ENCODE assay signal across 31 mouse cellular contexts in genomic region chr16:50509529-50509895, GRCm38 (mm10).
DNase-seq lines count a peak whose midpoint lies in the region; ATAC-seq and TF ChIP-seq lines count a peak whose summit lies in the region.
"Had no signal": no experiment of that assay in that cellular context is flagged by ENCODE, and none has a peak within 500 bp of the region (broad histone marks: within the 10 kb centered on the region; RNA-seq: fewer than 3 reads in every experiment).

No protein-coding gene starts in this region.

- H3K4me2 ChIP-seq in intestine, postnatal 0 days (replicated peaks; ENCODE audit: low read depth) = no peak overlapping the region
- no peak overlapping the region for H3K4me2 ChIP-seq in hindbrain, embryonic 16.5 days (ENCODE audit: low read length)
- H3K4me2 ChIP-seq: embryonic facial prominence, embryonic 13.5 days; forebrain, embryonic 13.5 days; heart, embryonic 12.5 days; heart, embryonic 15.5 days; hindbrain, embryonic 13.5 days had no signal

- in situ Hi-C loops in ES-E14 (cut with MboI; ENCODE audit: low sequenced_read_pairs in 2 of 2, unreplicated experiment in 2 of 2) = no loop called here

- peaks cover 3% of the 10 kb centered on the region in 2 experiments; a peak in 1 of 4 replicates for H3K4me1 ChIP-seq in ES-E14 (ENCODE audit: control insufficient read depth in 2 of 2, insufficient read depth in 2 of 2, low read length in 2 of 2, poor library complexity in 1 of 2)
- no peaks in the 10 kb centered on the region for H3K4me1 ChIP-seq in intestine, postnatal 0 days (replicated peaks; ENCODE audit: control insufficient read depth, insufficient read depth, low read length)
- H3K4me1 ChIP-seq in hindbrain, embryonic 16.5 days (ENCODE audit: control insufficient read depth, insufficient read depth, low read depth, low read length) = no peaks in the 10 kb centered on the region
- H3K4me1 ChIP-seq: embryonic facial prominence, embryonic 10.5 days; embryonic facial prominence, embryonic 13.5 days; forebrain, embryonic 10.5 days; forebrain, embryonic 13.5 days; heart, embryonic 12.5 days; heart, embryonic 15.5 days; hindbrain, embryonic 13.5 days had no signal

- no peak for TF ChIP-seq CTCF in intestine, postnatal 0 days (IDR thresholded peaks at IDR 0.05; ENCODE audit: low read depth)

- no peak overlapping the region for H3K27ac ChIP-seq in ES-E14 (ENCODE audit: insufficient read depth, low read depth, low read length, poor library complexity, severe bottlenecking)
- H3K27ac ChIP-seq in intestine, postnatal 0 days (ENCODE audit: low read depth, low read length) = peak overlapping the region; percentile 60; the same call in 1 of the 2 replicates
- no peak overlapping the region for H3K27ac ChIP-seq in hindbrain, embryonic 16.5 days (ENCODE audit: low read depth, low read length)
- H3K27ac ChIP-seq: embryonic facial prominence, embryonic 10.5 days; embryonic facial prominence, embryonic 13.5 days; forebrain, embryonic 10.5 days; forebrain, embryonic 13.5 days; heart, embryonic 15.5 days; hindbrain, embryonic 10.5 days; hindbrain, embryonic 13.5 days; hindbrain, postnatal 0 days had no signal

- no peak overlapping the region for H3K4me3 ChIP-seq in ES-E14 (ENCODE audit: insufficient read depth in 1 of 2, low read depth in 1 of 2, low read length in 2 of 2, poor library complexity in 1 of 2, severe bottlenecking in 1 of 2)
- H3K4me3 ChIP-seq in intestine, postnatal 0 days (ENCODE audit: low read depth, low read length) = no peak overlapping the region
- no peak overlapping the region for H3K4me3 ChIP-seq in hindbrain, embryonic 16.5 days (ENCODE audit: low read length)
- H3K4me3 ChIP-seq: embryonic facial prominence, embryonic 10.5 days; embryonic facial prominence, embryonic 13.5 days; forebrain, embryonic 10.5 days; forebrain, embryonic 13.5 days; heart, embryonic 12.5 days; heart, embryonic 15.5 days; hindbrain, embryonic 10.5 days; hindbrain, embryonic 13.5 days had no signal

- no peaks in the 10 kb centered on the region for H3K36me3 ChIP-seq in ES-E14 (ENCODE audit: control insufficient read depth, insufficient read depth, low read length, poor library complexity, severe bottlenecking)
- H3K36me3 ChIP-seq in intestine, postnatal 0 days (ENCODE audit: control insufficient read depth, insufficient read depth) = no peaks in the 10 kb centered on the region
- no peaks in the 10 kb centered on the region for H3K36me3 ChIP-seq in hindbrain, embryonic 16.5 days (ENCODE audit: control insufficient read depth, insufficient read depth, low read length)
- H3K36me3 ChIP-seq: embryonic facial prominence, embryonic 10.5 days; embryonic facial prominence, embryonic 13.5 days; forebrain, embryonic 10.5 days; G1E; heart, embryonic 12.5 days; heart, embryonic 15.5 days; hindbrain, embryonic 10.5 days; hindbrain, embryonic 13.5 days had no signal

- no peaks in the 10 kb centered on the region for H3K27me3 ChIP-seq in intestine, postnatal 0 days (replicated peaks; ENCODE audit: control insufficient read depth, insufficient read depth, low read length)
- no peaks in the 10 kb centered on the region for H3K27me3 ChIP-seq in hindbrain, embryonic 16.5 days (replicated peaks; ENCODE audit: control insufficient read depth, insufficient read depth, low read length)
- H3K27me3 ChIP-seq: embryonic facial prominence, embryonic 13.5 days; forebrain, embryonic 13.5 days; heart, embryonic 12.5 days; heart, embryonic 15.5 days; hindbrain, embryonic 13.5 days had no signal

- WGBS in intestine, postnatal 0 days = 48% methylated on average over 4 of the region's 4 CpGs
- 55% methylated on average over 4 of the region's 4 CpGs for WGBS in hindbrain, embryonic 16.5 days

- H3K9ac ChIP-seq in ES-E14 (ENCODE audit: insufficient read depth, low read depth, low read length, poor library complexity, severe bottlenecking) = no peak overlapping the region
- H3K9ac ChIP-seq in intestine, postnatal 0 days (ENCODE audit: low read depth, low read length) = no peak overlapping the region
- no peak overlapping the region for H3K9ac ChIP-seq in hindbrain, embryonic 16.5 days (ENCODE audit: low read depth, low read length)
- H3K9ac ChIP-seq: embryonic facial prominence, embryonic 13.5 days; forebrain, embryonic 13.5 days; heart, embryonic 12.5 days; heart, embryonic 15.5 days; hindbrain, embryonic 13.5 days had no signal

- peak; percentile 31 for DNase-seq in ES-CJ7 (ENCODE audit: low read depth, low spot score)
- DNase-seq in ES-E14 (ENCODE audit: low read depth, low spot score) = no peak
- DNase-seq in ZHBTc4 (ENCODE audit: low read depth, low spot score) = peak; percentile 31
- DNase-seq in left cerebral cortex, adult 8-10 months (ENCODE audit: low spot score in 2 of 2) = no peak
- DNase-seq: adrenal gland, adult 2 months; adrenal gland, postnatal 14 days; cerebellum, adult 11 months; cerebellum, adult 2 months; cerebellum, adult 9-11 months; cerebellum, postnatal 25 days; embryo, embryonic 11 days; gastrocnemius, postnatal 10 days; gastrocnemius, postnatal 36 days; heart, postnatal 10 days; heart, postnatal 36 days; kidney, adult 18-20 months had no signal

- peak; percentile 29; the same call in 1 of the 2 replicates for ATAC-seq in intestine, postnatal 0 days
- no peak for ATAC-seq in hindbrain, embryonic 16.5 days
- ATAC-seq: CD4-positive, CD25-positive, alpha-beta regulatory T cell, adult 4 months; forebrain, embryonic 13.5 days; forebrain, embryonic 16.5 days; hindbrain, postnatal 0 days; inflammation-experienced regulatory T-cells, adult 6 months had no signal

- no peaks in the 10 kb centered on the region for H3K9me3 ChIP-seq in ES-E14 (ENCODE audit: control insufficient read depth, insufficient read depth, low read depth, low read length)
- H3K9me3 ChIP-seq in intestine, postnatal 0 days (ENCODE audit: control insufficient read depth) = no peaks in the 10 kb centered on the region
- H3K9me3 ChIP-seq in hindbrain, embryonic 16.5 days (ENCODE audit: control insufficient read depth, low read length) = no peaks in the 10 kb centered on the region
- H3K9me3 ChIP-seq: embryonic facial prominence, embryonic 10.5 days; embryonic facial prominence, embryonic 13.5 days; forebrain, embryonic 10.5 days; forebrain, embryonic 13.5 days; G1E; heart, embryonic 12.5 days; heart, embryonic 15.5 days; hindbrain, embryonic 10.5 days; hindbrain, embryonic 13.5 days had no signal

TF ChIP-seq in ES-E14, 5 proteins besides CTCF, POLR2A, EP300 and RAD21:
- TF ChIP-seq HCFC1 (IDR thresholded peaks at IDR 0.05; ENCODE audit: borderline replicate concordance, insufficient read depth, low read length) (no peak), ZNF384 (IDR thresholded peaks at IDR 0.05; ENCODE audit: low read depth, low read length) (peak; percentile 94)

Comparison
In these comparisons a context has a peak if more than half of its experiments do, and no peak if none do; other contexts are left out.
1. DNase-seq: peak in ES-CJ7 (single experiment) and ZHBTc4 (single experiment); none in ES-E14 (single experiment) and left cerebral cortex, adult 8-10 months (0 of 2).